Mouse (Mus musculus) stomach, postnatal 0 days (tissue): ENCODE results near the gene Tesk1. TPM values are rescaled to one million over a fixed set of nuclear protein-coding genes. Genes with fewer than 3 reads are reported as not detected.
"Not testable (repeated sequence)": the region's sequence is repeated elsewhere in the genome, so short reads cannot be mapped to it uniquely, and the experiment has no call there.

ENCODE experiments used
- ATAC-seq: fragments of 200-750 bp; cut with Nextera tagmentation; 2 replicates; pipeline ENCODE4 v1.8.0; 2017; ENCODE audit not compliant: low FRiP score, low TSS enrichment
- DNase-seq: peaks from one replicate; pipeline ENCODE4 v3.0.0-alpha.2; 2016; ENCODE audit warnings: low spot score
- H3K27ac ChIP-seq: fragments of 300-500 bp; sonication (generic); replicated peaks from 2 replicates; pipeline ENCODE4 v1.5.1; 2014; ENCODE audit warnings: mild to moderate bottlenecking, control low read depth
- H3K27me3 ChIP-seq: fragments of 300-500 bp; sonication (generic); 2 replicates; pipeline ENCODE4 v1.6.1; 2014; ENCODE audit warnings: low read length; ENCODE audit not compliant: control insufficient read depth, insufficient read depth
- H3K36me3 ChIP-seq: fragments of 300-500 bp; sonication (generic); 2 replicates; pipeline ENCODE4 v1.6.1; 2014; ENCODE audit warnings: low read length, mixed read lengths; ENCODE audit not compliant: control insufficient read depth, insufficient read depth
- H3K4me1 ChIP-seq: fragments of 300-500 bp; sonication (generic); replicated peaks from 2 replicates; pipeline ENCODE4 v1.6.1; 2014; ENCODE audit warnings: antibody characterized with exemption; ENCODE audit not compliant: control insufficient read depth, insufficient read depth
- H3K4me2 ChIP-seq: fragments of 300-500 bp; sonication (generic); replicated peaks from 2 replicates; pipeline ENCODE4 v1.6.1; 2014; ENCODE audit warnings: low read depth, mild to moderate bottlenecking, control low read depth, moderate library complexity
- H3K4me3 ChIP-seq: fragments of 300-500 bp; sonication (generic); 2 replicates; pipeline ENCODE4 v1.5.1; 2014; ENCODE audit warnings: low read depth, low read length, control low read depth
- H3K9ac ChIP-seq: fragments of 300-500 bp; sonication (generic); 2 replicates; pipeline ENCODE4 v1.6.1; 2014; ENCODE audit warnings: mild to moderate bottlenecking, low read length, control low read depth, mixed read lengths
- H3K9me3 ChIP-seq: fragments of 300-500 bp; sonication (generic); 2 replicates; pipeline ENCODE4 v1.6.1; 2016; ENCODE audit warnings: low read length; ENCODE audit not compliant: control insufficient read depth
- CTCF ChIP-seq: IDR thresholded peaks from 2 replicates; pipeline ENCODE4 v1.5.1; 2016; ENCODE audit warnings: antibody characterized with exemption, low read depth, mild to moderate bottlenecking, moderate library complexity
- EP300 ChIP-seq: optimal IDR thresholded peaks from 2 replicates; pipeline ENCODE3; 2016; ENCODE audit warnings: antibody characterized with exemption
- WGBS: fragments of 180-500 bp; shearing (Covaris S2); extraction: QIAGEN DNeasy Blood & Tissue Kit; methylation state at CpG from one replicate; pipeline ENCODE4 v1.1.7; 2014; 5-methylcytosine and 5-hydroxymethylcytosine counted together
- polyA plus RNA-seq: library from polyadenylated mRNA; unstranded; fragments of >200 nt; fragmentation: Nextera tagmentation; extraction: Ambion mirVana; gene quantifications from 2 replicates; pipeline ENCODE4 v1.2.1, GENCODE M21; 2015

Tesk1 gene
- polyA plus RNA-seq, 1 experiment from 2014 or later = 4.7 TPM

DNA sequence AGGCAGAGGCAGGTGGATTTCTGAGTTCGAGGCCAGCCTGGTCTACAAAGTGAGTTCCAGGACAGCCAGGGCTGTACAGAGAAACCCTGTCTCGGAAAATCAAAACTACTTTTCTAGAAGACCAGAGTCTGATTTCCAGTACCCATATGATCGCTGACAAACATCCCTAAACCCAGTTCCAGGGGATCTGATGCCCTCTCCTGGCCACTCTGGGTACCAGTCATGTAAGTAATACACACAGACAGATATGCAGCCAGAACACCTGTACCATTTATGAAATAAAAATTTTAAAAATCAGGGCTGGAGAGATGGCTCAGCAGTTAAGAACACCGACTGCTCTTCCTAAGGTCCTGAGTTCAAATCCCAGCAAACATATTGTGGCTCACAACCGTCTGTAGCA is 43.9 kb downstream of the Tesk1 start:
- H3K27ac ChIP-seq, H3K36me3 ChIP-seq, H3K9me3 ChIP-seq, H3K9ac ChIP-seq, DNase-seq, H3K4me2 ChIP-seq, H3K4me1 ChIP-seq, ATAC-seq, H3K27me3 ChIP-seq, H3K4me3 ChIP-seq: not testable (repeated sequence)
- peak; percentile 29; the same call in 1 of the 2 replicates for TF ChIP-seq CTCF
- WGBS = 85% methylated on average over 5 of the region's 5 CpGs

- TF ChIP-seq CTCF (no peak), EP300 (no peak)
Observed at GRCm38 (mm10) chr4:43489611-43490010, 47.9 kb downstream of the Tesk1 start.

DNA sequence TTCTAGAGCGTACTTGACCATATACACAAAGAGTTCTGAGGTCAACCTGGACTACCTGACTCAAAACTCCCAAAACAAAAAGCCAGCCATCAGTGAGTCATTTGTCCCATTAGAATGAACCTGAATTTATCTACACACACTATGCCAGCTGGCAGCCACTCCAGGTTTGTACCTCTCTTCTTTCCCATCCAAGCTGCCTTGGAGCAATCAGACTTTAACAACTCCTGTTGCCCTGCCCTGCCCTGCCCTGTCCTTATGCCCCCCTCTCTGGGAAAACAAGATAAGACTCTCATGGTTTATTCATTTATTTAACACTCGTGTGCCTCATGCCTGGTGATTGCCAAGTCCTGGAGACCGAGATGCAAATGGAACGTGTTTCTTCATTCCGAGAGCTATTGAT is 49.1 kb downstream of the Tesk1 start:
- no peaks in the 10 kb centered on the region for H3K36me3 ChIP-seq

More at GRCm38 (mm10) chr4:43489611-43490010, 47.9 kb downstream of the Tesk1 start:
- DNase-seq (no peak), ATAC-seq (no peak)
- H3K27me3 ChIP-seq = no peaks in the 10 kb centered on the region
- no peaks in the 10 kb centered on the region for H3K9me3 ChIP-seq
- H3K4me3 ChIP-seq = no peak overlapping the region
- no peak overlapping the region for H3K27ac ChIP-seq
- H3K4me1 ChIP-seq = no peaks in the 10 kb centered on the region
- no peak overlapping the region for H3K4me2 ChIP-seq
- no peak overlapping the region for H3K9ac ChIP-seq
- no peaks in the 10 kb centered on the region for H3K36me3 ChIP-seq
- 89% methylated on average over 3 of the region's 3 CpGs for WGBS

GRCm38 (mm10) chr4:43492101-43492820 is 50.5 kb downstream of the Tesk1 start:
- 43% methylated on average over 12 of the region's 12 CpGs for WGBS
- H3K9me3 ChIP-seq = no peaks in the 10 kb centered on the region
- peak overlapping the region; percentile 44; the same call in 1 of the 2 replicates for H3K4me2 ChIP-seq
- ATAC-seq = no peak; the same call in 1 of the 2 replicates
- no peak for DNase-seq
- no peaks in the 10 kb centered on the region for H3K4me1 ChIP-seq
- TF ChIP-seq CTCF (no peak), EP300 (no peak)
- peak overlapping the region; percentile 89 for H3K27ac ChIP-seq
- 0 out of 2 replicates have a peak overlapping the region, but pooled peaks have one; percentile 23 for H3K9ac ChIP-seq
- H3K36me3 ChIP-seq = no peaks in the 10 kb centered on the region
- H3K27me3 ChIP-seq = no peaks in the 10 kb centered on the region
- H3K4me3 ChIP-seq = peak overlapping the region; percentile 73

More for the DNA sequence above, 49.1 kb downstream of the Tesk1 start:
- 62% methylated on average over 5 of the region's 5 CpGs for WGBS
- no peaks in the 10 kb centered on the region for H3K27me3 ChIP-seq
- ATAC-seq = peak; percentile 15; the same call in 1 of the 2 replicates
- H3K4me1 ChIP-seq = no peaks in the 10 kb centered on the region
- no peak overlapping the region for H3K9ac ChIP-seq
- no peak overlapping the region for H3K4me2 ChIP-seq
- no peak overlapping the region for H3K4me3 ChIP-seq
- TF ChIP-seq CTCF (no peak), EP300 (no peak)
- H3K9me3 ChIP-seq = no peaks in the 10 kb centered on the region
- DNase-seq = peak; percentile 44
- no peak overlapping the region for H3K27ac ChIP-seq

DNA sequence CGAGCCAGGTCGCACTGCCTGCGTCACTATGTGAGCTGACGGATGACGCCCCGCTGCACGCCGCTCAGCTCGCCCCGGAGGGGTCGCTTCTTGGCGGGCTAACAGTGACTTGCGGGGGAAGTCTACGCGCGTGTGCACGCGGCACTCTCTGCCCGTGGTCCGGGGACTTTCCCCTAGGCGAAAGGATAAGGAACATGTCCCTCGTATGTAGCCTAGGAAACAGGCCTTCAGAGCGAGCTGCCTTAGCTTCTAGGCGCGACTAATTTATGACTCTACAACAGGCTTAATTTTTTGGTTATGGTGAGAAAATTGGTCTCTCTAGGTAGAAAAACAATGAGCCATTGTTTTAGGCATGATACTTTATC is 51.1 kb downstream of the Tesk1 start, which contains the start of gene Ccdc107:
Gene Ccdc107, plus strand, starts transcription at position 80 of the 365 bp plus-strand sequence.
- DNase-seq (peak; percentile 90), ATAC-seq (peak; percentile 96)
- Histone ChIP-seq H3K4me3 (peak within 1 kb of the TSS; percentile 73), H3K36me3 (no peaks in the 10 kb centered on the region), H3K4me2 (peak within 1 kb of the TSS; percentile 74), H3K4me1 (no peaks in the 10 kb centered on the region), H3K9ac (peak within 1 kb of the TSS; percentile 86), H3K9me3 (no peaks in the 10 kb centered on the region), H3K27me3 (no peaks in the 10 kb centered on the region), H3K27ac (peak within 1 kb of the TSS; percentile 89)
- TF ChIP-seq EP300 (no peak), CTCF (no peak)
- under 1% methylated on average over 25 of the region's 25 CpGs for WGBS

DNA sequence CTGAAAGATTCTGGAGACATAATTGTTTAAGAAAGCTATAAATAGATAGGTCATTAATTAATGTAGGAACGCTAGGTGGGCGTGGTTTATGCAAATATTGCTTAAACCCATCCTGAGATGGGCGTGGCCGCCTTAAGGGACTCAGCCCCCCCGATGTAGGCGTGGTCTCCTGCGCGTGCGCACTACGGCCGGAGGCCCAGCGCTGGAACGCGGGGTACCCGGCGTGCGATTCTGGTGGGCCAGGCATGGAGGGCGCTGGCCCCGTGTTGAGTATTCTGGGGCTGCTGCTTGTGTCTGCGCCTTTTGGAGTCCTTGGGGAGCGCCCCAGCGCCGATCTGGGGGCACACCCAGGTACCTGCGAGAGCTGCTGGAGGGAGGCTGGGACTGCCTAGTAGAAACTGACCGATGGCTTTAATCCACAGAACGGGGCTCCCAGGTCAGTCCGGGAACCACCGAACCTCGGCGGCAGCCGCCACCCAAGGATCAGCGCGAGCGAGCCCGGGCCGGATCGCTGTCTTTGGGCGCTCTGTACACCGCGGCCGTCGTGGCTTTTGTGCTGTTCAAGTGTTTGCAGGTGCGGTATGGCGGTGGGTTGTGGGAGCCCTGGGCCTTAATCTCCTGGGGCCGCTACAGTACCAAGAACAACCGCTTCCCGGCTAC is 51.6 kb downstream of the Tesk1 start:
- peak; percentile 45 for TF ChIP-seq EP300
- TF ChIP-seq CTCF = peak; percentile 31; the same call in 1 of the 2 replicates
- ATAC-seq (peak; percentile 84), DNase-seq (peak; percentile 94)
- Histone ChIP-seq H3K4me1 (no peaks in the 10 kb centered on the region), H3K27me3 (no peaks in the 10 kb centered on the region), H3K4me2 (peak overlapping the region; percentile 74), H3K4me3 (peak overlapping the region; percentile 73), H3K27ac (peak overlapping the region; percentile 89), H3K9ac (peak overlapping the region; percentile 86), H3K9me3 (no peaks in the 10 kb centered on the region), H3K36me3 (no peaks in the 10 kb centered on the region)
- under 1% methylated on average over 47 of the region's 47 CpGs for WGBS
